Mouse (Mus musculus): ENCODE measurements around the gene Meis1.

Meis1 gene

DNA sequence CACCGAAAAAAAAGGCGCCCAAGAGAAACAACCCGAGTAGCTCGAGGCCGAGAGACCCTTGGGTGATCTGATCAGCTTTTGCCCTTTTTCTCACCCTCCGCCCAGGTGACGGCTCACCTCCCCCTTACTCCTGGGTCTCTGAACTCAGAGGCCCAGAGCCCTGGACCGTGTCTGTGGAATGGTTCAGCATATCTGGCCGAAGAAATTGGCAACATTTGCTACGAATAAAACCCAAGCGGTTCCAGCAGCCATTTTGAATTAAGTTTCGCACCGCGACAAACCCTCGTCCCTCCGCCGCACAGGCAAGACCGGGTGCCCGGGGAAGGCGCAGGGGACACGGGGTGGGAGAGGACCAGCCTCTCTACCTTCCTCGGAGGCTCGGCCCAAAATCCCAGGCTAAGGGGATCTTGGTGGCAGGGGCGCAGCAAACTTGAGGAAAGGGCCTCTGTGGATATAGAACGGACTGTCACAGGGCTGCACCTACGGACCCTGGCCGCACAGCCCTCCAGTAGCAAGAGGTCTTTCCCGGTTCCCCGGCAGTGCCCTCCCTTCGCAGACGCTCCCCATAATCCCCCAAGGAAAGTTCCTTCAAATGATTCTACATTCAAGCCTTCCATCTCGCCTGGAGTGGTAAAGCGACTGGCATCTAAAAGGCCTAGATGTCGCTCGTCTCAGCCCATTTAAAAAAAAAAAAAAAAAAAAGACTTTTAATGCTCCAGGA is 4.2 kb downstream of the Meis1 start:
- DNase-seq (ENCODE audit: low spot score) = no peak

DNA sequence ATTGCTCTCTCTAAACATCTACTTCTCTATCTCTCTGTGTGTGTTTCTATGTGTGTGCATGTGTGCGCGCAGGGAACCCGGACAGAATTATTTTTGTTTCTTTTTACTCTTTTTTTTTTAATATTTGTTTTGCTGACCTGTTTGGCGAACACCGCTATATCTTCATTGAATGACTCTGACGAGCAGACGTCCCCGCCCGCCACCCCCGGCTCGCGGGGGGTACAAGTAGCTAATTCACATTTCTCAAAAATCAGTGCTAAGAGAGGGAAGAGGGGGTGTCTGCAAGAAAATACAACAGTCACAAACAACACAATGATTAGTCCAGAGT is 4.7 kb downstream of the Meis1 start:
- no peak for DNase-seq (ENCODE audit: low spot score)

DNA sequence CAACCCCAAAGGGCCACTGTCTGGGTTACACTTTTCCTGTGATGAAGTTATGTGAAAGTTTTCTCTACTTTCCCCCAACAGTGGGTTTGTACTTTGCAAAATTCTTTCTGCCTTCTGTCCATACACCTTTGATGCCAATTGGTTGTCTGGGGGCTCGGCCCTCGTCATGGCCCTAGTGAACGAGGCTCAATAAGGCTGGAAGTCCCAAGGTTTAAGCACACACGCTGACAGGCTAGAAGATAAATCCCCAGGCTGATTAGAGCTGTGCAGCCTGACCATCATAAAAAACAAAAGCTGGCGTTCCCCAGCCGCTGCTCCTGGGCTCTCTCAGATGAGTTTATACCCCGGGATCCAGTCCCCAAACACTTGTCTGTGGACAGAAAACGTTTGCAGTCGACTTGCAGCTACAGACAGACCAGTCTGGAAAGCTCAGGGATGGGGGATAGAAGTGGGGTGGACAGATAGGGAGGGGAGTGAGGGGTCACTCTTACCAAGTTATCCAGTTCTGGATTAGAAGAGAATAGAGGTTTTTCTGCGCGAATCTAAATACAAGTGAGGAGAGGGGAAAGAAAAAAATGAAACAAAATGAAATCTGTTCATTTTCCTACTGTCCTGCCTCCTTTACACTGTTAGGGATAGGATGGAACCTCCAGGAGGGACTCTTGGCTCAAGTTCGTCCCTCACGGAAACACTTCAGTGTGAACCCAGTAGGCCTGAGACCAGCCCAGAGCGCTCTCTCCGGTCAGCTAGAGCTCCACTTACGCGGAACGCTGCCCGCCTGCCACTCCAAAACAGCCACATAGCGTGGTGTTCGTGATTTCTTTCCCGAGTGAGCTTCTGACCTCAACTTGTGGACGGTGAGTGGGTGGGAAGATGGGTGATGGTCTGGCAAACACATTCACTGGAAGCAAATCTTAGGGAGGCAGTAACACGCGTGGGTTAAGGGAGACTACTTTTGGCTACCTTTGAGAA is 5.4 kb downstream of the Meis1 start:
- no peak for DNase-seq (ENCODE audit: low spot score)

DNA sequence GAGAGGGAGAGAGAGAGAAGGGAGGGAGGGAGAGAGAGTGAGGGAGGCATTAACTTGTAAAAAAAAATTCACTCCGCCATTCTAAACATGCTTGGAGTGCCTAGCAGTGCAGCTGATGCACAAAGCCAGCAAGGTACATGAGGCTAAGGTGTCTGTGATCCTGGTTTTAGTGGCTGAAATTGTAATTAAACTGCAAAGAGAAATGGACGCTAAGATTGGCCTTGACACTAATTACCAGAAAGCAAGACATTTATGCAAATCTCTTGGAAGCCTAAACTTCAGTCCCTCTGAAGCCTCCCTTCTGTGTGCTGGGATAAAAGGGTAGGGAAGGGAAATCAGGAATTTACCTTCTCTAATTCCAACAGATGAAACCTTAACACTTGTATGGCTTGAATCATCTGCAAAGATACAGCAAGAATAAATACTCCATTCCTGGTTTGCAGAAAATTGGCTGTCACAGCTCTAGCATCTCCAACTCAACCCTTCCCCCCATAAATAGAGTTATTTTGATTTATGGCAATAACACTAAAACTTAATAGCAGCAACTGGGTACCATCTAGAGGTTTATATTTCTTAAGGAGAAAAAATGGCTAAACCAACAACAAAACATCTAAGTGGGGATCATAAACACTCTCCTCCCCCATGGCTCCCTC is 6.2 kb downstream of the Meis1 start:
- no peak for DNase-seq (ENCODE audit: low spot score)

DNA sequence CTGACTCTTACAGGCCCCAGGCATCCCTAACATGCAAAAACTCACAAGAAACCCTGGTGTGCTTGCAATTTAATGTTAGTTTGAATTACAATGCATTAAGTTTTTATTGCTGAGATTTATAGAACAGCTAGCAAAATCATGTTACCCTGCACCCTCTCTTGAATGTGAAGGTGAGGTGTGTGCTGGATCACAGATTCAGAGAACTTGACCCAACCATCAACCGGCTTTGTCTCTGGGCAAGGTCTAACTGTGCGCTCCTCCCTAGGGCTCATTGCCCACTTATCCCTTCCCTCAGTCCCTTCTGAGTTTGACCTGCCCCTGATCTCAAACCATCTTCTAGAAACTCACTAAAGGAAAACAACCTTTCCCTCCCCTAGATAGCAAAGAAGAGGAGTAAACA is 6.8 kb downstream of the Meis1 start:
- no peak for DNase-seq (ENCODE audit: low spot score)

DNA sequence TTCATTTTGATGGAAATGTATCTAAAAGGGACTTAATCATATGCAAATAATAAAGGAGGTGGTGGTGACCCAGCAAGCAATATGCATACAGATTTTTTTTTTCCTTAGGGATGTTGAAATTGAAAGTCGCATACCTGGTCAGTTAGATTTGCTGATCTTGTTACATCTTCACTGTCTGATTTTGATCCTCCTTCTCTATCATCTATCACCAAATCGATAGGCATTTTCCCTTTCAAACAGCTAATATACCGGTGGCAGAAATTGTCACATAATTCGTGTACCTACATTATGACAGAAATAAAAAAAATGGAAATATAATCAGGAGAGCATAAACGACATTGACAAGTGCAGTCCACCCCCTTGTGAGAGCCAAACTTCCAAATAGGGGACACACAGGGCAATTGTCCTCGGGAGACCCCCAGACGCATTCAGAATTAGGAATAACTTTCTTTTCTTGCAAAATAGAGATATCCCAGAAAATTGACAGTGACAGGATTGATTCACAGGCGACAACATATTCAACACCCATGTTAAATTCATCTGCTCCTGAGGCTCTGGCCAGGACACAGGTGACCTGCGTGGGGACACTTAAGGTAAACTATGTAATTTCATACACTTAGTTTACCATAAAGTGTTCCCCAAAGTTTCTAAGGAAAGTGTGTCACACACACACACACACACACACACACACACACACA is 7.5 kb downstream of the Meis1 start:
- DNase-seq (ENCODE audit: low spot score) = no peak

DNA sequence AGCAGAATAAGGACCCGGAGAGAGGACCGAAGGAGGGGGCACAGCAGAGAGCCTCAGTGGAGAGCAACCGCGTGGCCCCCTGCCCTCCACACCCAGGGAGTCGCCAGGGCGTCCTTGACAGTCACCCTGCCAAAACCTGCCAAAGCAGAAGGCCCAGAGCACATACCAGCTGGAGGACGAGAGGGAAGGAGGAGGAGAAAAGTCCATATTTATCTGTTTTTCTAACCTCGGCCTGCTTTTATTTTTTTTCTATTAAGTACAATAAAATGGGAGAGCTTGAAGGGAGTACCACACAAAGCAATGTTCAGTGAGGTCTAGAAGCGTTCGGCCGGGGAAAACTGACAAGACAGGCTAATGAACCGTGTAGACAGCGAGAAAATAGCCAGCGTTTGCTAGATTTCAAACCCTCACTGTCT is 8.4 kb downstream of the Meis1 start:
- DNase-seq (ENCODE audit: low spot score) = no peak

DNA sequence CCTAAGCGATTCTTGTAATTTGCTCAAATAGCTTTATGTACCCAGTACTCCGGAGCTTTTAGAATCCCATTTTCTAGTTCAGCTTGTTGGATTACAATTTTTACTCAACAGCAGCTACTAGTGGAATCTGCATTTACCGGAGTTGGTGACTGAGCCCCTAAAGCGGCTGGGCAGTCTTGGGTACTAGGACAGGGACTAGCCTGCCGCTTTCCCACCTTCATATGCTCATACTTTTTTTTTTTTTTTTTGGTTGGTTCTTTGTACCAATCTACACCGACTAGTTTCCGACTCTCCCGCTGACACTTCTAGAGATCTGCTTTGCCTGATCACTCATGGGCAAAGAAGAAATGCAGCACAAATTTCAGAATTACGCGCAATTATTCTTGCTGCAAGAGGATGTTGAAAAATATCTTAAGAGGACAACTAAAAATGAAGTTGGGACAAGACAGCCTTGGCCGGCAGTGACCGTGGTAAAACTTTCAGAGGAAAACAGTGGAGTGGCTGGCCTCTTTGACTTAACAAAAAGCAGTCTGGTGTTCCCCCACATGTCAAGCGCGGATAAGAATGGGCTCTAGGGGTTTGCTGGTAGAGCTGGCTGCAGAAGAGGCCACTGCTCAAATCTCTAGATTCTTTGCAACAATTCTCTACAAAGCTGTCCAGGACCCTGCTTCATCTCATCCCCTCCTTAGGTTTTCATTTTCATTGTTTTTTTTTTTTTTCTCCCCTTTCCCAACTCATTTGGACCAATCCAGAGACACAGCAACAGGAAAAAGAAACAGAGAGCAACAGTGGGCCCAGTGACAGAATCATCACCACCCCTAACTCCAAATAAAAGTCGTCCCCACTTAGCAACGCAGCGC is 9.0 kb downstream of the Meis1 start:
- no peak for DNase-seq (ENCODE audit: low spot score)

DNA sequence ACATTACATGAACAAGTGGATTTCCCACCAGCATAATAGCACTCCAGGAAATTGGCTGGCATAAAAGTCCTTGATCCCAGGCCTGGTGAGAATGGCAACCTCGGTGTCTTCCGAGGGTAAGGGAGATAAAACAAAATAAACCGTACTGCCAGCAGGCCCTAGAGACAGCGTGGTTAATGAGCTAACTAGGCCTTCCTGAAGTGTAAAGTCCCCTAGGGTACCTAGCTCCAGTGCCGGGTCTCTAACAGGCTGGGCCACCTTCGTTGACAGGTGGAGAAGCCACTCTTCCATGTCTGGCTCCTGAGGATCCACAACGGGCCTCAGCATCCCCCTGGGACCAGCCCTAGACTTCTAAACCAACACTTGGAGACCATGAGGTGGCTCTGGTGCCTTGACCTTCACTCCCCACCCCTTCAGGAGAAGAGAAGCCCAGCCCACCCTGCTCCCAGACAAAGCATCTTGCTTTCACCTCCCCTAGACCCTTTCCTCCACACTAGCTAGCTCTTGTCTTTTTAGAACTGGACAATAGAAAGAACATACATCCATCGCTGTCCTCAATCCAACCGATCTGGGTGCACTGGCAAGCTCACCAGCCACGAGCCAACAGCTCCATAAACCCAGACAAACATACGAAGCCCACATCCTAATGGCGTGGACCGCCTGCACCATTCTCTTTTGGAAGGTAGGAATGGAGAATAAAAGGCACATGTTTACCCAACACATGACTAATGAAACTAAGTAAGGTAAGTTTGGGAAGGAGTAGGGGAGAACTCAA is 10.0 kb downstream of the Meis1 start:
- no peak for DNase-seq (ENCODE audit: low spot score)

DNA sequence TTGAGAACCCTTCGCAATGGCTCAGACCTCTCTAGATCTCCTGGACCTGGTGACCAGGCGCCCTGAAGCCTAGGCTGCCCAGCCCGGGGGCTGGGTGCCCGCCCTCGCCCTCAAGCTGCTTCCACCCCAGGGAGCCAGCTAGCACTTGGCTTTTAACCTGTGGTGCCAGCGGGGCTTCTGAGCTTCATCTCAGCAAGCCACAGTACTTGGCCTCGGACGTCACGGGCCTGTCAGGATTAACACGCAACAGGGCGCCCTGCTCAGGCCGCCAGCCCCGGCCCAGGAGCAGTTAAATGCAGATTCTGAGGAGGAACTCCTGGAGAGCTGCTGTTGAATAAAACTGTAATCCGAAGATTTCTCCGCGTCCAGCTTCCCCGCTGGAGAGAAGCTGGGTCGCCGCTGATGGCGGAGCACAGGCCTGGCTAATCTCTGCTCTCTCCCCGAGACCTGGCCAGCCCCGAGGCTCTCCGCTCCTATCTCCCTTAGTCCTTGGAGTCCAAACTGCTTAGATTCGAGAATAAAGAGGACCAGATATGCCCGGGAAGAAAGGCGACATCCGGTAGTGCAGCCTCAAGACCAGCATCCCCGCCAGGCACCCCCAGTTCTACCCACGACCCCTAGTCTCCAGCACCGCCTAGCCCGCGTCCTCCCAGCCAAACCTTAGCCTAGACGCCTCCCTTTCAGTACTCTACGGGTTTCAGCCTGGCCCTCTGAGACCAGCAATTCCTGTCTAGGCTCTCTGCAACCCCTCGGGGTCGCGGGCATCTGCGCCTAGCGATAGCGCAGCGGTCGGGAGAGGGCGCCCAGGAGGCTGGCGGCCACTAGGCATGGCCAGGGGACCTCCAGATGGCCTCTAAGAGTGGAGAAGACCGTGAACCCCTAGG is 11.0 kb downstream of the Meis1 start:
- no peak for DNase-seq (ENCODE audit: low spot score)

DNA sequence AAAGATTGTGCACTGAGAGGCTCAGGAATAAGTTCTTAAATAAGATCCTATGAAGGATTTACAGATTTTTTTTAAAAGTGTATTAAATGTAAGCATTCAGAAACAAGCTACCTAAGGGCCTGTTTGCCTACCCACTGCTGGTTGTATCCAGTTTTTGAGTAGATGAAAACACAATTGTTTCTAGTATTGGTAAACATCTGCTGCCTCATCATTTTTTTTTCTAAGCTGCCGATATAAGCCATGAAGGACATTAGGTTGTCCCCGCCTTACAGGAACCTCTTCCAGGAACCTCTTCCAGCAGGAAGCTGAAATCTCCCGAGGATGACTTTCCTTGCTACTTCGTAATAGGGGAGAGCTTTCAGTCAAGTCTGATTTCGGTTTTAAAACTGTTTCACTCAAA is 11.7 kb downstream of the Meis1 start:
- DNase-seq (ENCODE audit: low spot score) = no peak

DNA sequence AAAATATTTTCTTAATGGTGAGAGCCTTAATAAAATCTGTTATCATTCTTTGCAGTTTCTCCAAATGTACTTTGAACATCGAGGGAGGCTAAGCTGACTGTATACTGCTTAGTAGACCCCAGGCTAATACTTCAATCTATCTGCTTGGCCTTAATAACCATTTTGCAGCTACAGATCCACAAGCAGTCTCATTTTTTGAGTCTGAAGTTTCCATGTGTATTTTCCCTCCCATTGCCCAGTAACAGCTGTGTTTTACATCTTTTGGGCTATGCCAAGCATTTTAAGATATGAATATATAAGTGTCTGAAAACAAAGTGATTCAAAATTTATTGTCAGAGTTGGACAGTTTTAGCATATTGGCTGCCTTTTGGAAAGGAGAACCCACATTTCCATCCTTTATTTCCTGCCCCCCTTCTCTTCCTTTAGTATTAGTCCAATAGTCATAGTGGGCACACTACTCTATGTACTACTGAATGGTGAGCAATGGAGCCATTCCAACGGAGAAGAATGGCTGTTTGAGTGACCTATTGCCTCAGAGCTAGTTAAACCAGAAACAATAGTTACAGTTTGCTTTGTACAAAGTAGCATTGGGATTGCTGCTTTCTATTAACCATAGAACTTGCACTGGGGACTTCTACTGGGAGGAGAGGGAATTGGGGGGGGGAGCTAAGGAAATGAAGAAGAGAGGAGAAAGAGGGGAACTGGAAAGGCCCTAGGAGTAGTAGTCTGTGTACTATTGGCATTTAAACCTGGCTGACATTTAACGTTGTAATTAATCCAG is 12.7 kb downstream of the Meis1 start:
- no peak for DNase-seq (ENCODE audit: low spot score)

DNA sequence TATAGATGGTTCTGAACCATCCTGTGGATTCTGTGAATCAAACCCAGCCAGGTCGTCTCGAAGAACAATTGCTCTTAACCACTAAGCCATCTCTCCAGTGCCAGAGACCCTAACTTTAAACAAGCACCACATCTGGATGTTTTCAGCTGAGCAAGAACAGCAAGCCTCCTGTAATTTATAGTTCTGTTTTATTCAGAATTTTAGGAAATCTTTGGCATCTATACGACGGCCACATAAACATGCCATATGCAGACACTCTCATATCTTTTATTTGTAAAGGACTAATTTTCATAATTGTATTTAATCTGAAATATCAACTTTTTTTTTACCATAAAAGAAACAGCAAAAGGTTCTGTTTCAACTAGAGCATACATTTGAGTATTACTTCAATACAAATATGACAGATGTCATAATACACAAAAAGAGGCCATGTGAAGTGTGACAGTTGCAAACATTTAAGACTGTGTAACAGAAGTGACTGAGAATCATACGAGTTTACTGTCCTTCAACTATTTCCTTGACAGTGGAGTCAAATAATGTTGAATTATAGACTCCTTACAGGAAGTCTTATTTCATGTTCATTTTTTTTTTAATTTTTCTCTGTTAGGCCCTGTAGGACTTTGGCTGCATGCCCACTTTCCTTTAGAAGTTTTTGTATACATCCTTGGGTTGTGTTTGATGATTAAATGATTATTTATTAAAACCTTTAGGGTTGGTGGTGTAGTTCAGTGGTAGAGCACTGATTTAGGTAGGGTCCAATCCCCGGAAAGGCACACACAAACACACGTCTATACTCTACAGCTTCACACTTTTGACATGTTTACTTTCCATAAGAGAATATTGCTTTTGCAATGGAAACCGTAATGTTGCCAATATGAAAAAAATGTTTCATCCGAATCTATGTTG is 13.5 kb downstream of the Meis1 start:
- DNase-seq (ENCODE audit: low spot score) = no peak

DNA sequence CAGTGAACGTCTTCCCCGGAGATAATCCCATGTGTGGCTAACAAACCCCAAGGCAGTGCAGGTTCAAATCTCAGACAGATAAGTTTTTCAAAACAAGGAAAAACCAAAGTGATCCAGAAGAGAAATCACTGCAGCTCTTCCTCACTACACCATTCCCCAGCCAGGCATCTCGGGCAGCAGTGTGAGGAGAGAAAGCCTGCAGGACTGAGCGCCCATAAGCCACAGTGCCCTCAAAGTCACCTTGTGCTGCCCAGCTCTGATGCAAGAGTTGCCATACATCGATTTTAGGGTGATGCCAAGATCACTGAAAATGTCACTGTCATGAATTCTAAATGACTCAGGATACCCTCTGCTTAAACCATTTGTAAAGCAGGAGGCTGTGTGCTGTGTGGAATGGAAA is 15.7 kb downstream of the Meis1 start:
- no peak for DNase-seq (ENCODE audit: low spot score)

DNA sequence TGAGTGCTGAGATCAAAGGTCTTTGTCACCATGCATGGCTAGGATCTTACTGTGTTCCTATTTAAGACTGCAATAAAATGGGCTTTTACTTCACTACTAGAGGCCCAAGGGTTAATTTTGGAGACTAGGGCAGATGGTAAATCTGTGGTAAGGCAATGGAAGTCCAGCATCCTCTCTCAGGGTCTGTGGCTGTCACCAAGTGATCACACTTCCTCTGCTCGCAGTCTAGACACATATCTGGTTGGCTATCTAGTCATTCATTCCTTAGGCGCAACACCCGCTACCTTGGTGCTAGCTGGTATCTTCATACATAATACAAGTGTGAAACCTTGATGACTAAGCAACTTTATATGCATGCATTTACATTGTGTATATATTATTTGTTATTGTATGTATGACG is 22.0 kb downstream of the Meis1 start:
- no peak for DNase-seq (ENCODE audit: low spot score)

DNA sequence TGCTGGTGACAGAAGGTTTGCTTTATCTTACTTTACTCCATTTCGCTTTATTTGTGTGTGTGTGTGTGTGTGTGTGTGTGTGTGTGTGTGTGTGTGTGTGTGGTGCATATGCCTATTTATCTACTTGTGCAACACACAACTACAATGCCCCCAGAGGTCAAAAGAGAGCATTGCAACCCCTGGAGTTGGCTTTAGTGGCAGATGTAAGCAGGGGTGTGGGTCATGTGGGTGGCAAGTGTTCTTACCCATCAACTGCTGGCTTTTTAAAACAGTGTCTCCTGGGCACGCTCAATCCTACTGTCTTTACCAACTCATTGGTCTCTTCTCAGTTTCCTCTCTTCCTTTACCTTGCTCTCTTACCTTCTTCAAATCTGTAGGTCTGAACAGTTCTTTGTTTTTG is 22.5 kb downstream of the Meis1 start:
- DNase-seq (ENCODE audit: low spot score) = no peak

DNA sequence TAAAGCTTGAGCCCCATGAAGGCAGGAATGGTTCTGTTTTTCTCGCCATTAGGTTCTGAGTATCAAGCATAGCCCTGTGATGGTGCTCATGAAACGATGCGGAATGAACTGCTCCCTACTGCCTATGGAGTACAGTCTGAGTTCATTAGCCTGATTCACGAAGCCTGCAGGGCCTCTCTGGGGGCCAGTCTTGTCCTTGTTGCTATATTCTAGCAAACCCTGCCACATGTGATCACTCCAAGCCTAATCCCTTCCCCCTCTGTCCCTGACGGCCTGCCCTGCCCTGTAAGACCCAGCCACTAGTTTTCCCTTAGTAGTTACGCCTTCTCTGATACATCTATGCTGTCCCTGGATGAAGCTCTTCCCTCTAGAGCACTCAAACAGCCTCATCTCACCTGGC is 26.0 kb downstream of the Meis1 start:
- no peak for DNase-seq (ENCODE audit: low spot score)

DNA sequence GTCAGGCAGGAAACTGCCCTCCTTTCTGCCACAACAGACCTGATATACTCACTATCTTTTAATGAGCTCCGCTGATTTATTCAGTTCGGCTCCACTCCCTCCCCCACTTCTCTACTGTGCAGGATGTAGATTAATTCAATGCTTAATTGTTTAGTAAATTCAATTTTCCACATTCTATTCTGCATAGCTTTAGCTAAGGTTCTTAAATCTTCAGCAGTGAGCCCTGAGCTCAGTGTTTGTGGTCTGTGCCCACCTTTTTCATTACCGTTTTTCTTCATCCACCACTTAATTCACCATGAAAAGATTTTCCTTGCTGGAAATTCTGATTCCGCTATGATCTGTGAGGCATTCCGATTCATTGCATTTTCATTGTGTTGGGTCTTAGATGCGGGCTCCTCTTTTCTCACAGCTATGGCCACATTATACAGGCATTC is 28.5 kb downstream of the Meis1 start:
- no peak for DNase-seq (ENCODE audit: low spot score)
